Mouse (Mus musculus): ENCODE measurements around the gene Aqp7. TPM values are rescaled to one million over a fixed set of nuclear protein-coding genes. Genes with fewer than 3 reads are reported as not detected.

Aqp7 gene
- total and polyA plus RNA-seq, 3 experiments, result not detected

- Histone ChIP-seq H3K36me3 (replicated peaks) (no peaks in the 10 kb centered on the region), H3K4me1 (ENCODE audit: insufficient read depth, low read depth, low read length) (peaks cover 44% of the 10 kb centered on the region), H3K9me3 (replicated peaks) (no peaks in the 10 kb centered on the region), H3K4me3 (ENCODE audit: low read depth, low read length) (no peak overlapping the region), H3K27me3 (ENCODE audit: insufficient read depth, low read length) (no peaks in the 10 kb centered on the region)
- TF ChIP-seq GATA2 (IDR thresholded peaks at IDR 0.05; ENCODE audit: borderline replicate concordance, low read depth, low read length) (no peak), TAL1 (conservative IDR thresholded peaks at IDR 0.05; ENCODE audit: low read depth, low read length) (no peak), CTCF (IDR thresholded peaks at IDR 0.05; ENCODE audit: low read depth, low read length) (no peak), GATA1 (IDR thresholded peaks at IDR 0.05; ENCODE audit: borderline replicate concordance, low read length) (no peak), POLR2AphosphoS5 (IDR thresholded peaks at IDR 0.05; ENCODE audit: insufficient replicate concordance, low read depth, low read length) (no peak)
- ATAC-seq (ENCODE audit: extremely low read depth, insufficient number of reproducible peaks, low FRiP score, poor library complexity, severe bottlenecking) (no peak), DNase-seq (ENCODE audit: low spot score) (no peak)
These were observed 33.8 kb upstream of the Aqp7 start for GRCm38 (mm10) chr4:41081733-41082132.

- H3K4me3 ChIP-seq (ENCODE audit: low read depth, low read length), result peak overlapping the region; percentile 22; the same call in 1 of the 2 replicates
- no peaks in the 10 kb centered on the region for H3K36me3 ChIP-seq (replicated peaks)
- H3K9me3 ChIP-seq (replicated peaks), result no peaks in the 10 kb centered on the region
- DNase-seq (ENCODE audit: low spot score) (no peak), ATAC-seq (ENCODE audit: extremely low read depth, insufficient number of reproducible peaks, low FRiP score, poor library complexity, severe bottlenecking) (peak; percentile 25)
- TF ChIP-seq GATA1 (IDR thresholded peaks at IDR 0.05; ENCODE audit: borderline replicate concordance, low read length) (no peak), GATA2 (IDR thresholded peaks at IDR 0.05; ENCODE audit: borderline replicate concordance, low read depth, low read length) (no peak; the same call in 1 of the 2 replicates), TAL1 (conservative IDR thresholded peaks at IDR 0.05; ENCODE audit: low read depth, low read length) (no peak), CTCF (IDR thresholded peaks at IDR 0.05; ENCODE audit: low read depth, low read length) (no peak), POLR2AphosphoS5 (IDR thresholded peaks at IDR 0.05; ENCODE audit: insufficient replicate concordance, low read depth, low read length) (no peak)
- H3K4me1 ChIP-seq (ENCODE audit: insufficient read depth, low read depth, low read length), result peaks cover 29% of the 10 kb centered on the region
- H3K27me3 ChIP-seq (ENCODE audit: insufficient read depth, low read length), result peaks cover 10% of the 10 kb centered on the region
These were observed 30.8 kb upstream of the Aqp7 start for GRCm38 (mm10) chr4:41078726-41079125.

GRCm38 (mm10) chr4:41074461-41074860, 26.5 kb upstream of the Aqp7 start:
- H3K36me3 ChIP-seq (replicated peaks), result no peaks in the 10 kb centered on the region
- TF ChIP-seq POLR2AphosphoS5 (IDR thresholded peaks at IDR 0.05; ENCODE audit: insufficient replicate concordance, low read depth, low read length), result no peak
- no peak for TF ChIP-seq CTCF (IDR thresholded peaks at IDR 0.05; ENCODE audit: low read depth, low read length)
- TF ChIP-seq GATA2 (IDR thresholded peaks at IDR 0.05; ENCODE audit: borderline replicate concordance, low read depth, low read length), result no peak
- TF ChIP-seq GATA1 (IDR thresholded peaks at IDR 0.05; ENCODE audit: borderline replicate concordance, low read length), result no peak
- TF ChIP-seq TAL1 (conservative IDR thresholded peaks at IDR 0.05; ENCODE audit: low read depth, low read length), result no peak
- H3K9me3 ChIP-seq (replicated peaks), result no peaks in the 10 kb centered on the region
- no peak for DNase-seq (ENCODE audit: low spot score)
- no peak for ATAC-seq (ENCODE audit: extremely low read depth, insufficient number of reproducible peaks, low FRiP score, poor library complexity, severe bottlenecking)
- H3K4me3 ChIP-seq (ENCODE audit: low read depth, low read length), result no peak overlapping the region
- peaks cover 27% of the 10 kb centered on the region for H3K27me3 ChIP-seq (ENCODE audit: insufficient read depth, low read length)
- peaks cover 19% of the 10 kb centered on the region for H3K4me1 ChIP-seq (ENCODE audit: insufficient read depth, low read depth, low read length)

GRCm38 (mm10) chr4:41073008-41073817, 25.3 kb upstream of the Aqp7 start:
- no peak for ATAC-seq (ENCODE audit: extremely low read depth, insufficient number of reproducible peaks, low FRiP score, poor library complexity, severe bottlenecking)
- TF ChIP-seq GATA2 (IDR thresholded peaks at IDR 0.05; ENCODE audit: borderline replicate concordance, low read depth, low read length), result no peak
- no peak for TF ChIP-seq POLR2AphosphoS5 (IDR thresholded peaks at IDR 0.05; ENCODE audit: insufficient replicate concordance, low read depth, low read length)
- no peak for TF ChIP-seq TAL1 (conservative IDR thresholded peaks at IDR 0.05; ENCODE audit: low read depth, low read length)
- no peak for TF ChIP-seq GATA1 (IDR thresholded peaks at IDR 0.05; ENCODE audit: borderline replicate concordance, low read length)
- TF ChIP-seq CTCF (IDR thresholded peaks at IDR 0.05; ENCODE audit: low read depth, low read length), result no peak
- Histone ChIP-seq H3K4me1 (ENCODE audit: insufficient read depth, low read depth, low read length) (peaks cover 9% of the 10 kb centered on the region), H3K27me3 (ENCODE audit: insufficient read depth, low read length) (peaks cover 27% of the 10 kb centered on the region), H3K36me3 (replicated peaks) (no peaks in the 10 kb centered on the region), H3K9me3 (replicated peaks) (no peaks in the 10 kb centered on the region), H3K4me3 (ENCODE audit: low read depth, low read length) (no peak overlapping the region)
- no peak for DNase-seq (ENCODE audit: low spot score)

GRCm38 (mm10) chr4:41071500-41072429, 23.8 kb upstream of the Aqp7 start:
- TF ChIP-seq POLR2AphosphoS5 (IDR thresholded peaks at IDR 0.05; ENCODE audit: insufficient replicate concordance, low read depth, low read length), result no peak
- TF ChIP-seq TAL1 (conservative IDR thresholded peaks at IDR 0.05; ENCODE audit: low read depth, low read length), result no peak
- no peak for TF ChIP-seq GATA2 (IDR thresholded peaks at IDR 0.05; ENCODE audit: borderline replicate concordance, low read depth, low read length)
- TF ChIP-seq GATA1 (IDR thresholded peaks at IDR 0.05; ENCODE audit: borderline replicate concordance, low read length), result no peak
- TF ChIP-seq CTCF (IDR thresholded peaks at IDR 0.05; ENCODE audit: low read depth, low read length), result no peak
- H3K36me3 ChIP-seq (replicated peaks), result no peaks in the 10 kb centered on the region

More at GRCm38 (mm10) chr4:41071500-41072429, 23.8 kb upstream of the Aqp7 start:
- Histone ChIP-seq H3K4me3 (ENCODE audit: low read depth, low read length) (no peak overlapping the region), H3K9me3 (replicated peaks) (no peaks in the 10 kb centered on the region), H3K27me3 (ENCODE audit: insufficient read depth, low read length) (peaks cover 27% of the 10 kb centered on the region), H3K4me1 (ENCODE audit: insufficient read depth, low read depth, low read length) (peaks cover 7% of the 10 kb centered on the region; the same call in 1 of the 2 replicates)
- ATAC-seq (ENCODE audit: extremely low read depth, insufficient number of reproducible peaks, low FRiP score, poor library complexity, severe bottlenecking) (no peak), DNase-seq (ENCODE audit: low spot score) (no peak)
